Mouse (Mus musculus) heart, postnatal 0 days (tissue): ENCODE data around the gene Armcx4.

Experiments used
- CTCF ChIP-seq: IDR thresholded peaks from 2 replicates; pipeline ENCODE4 v1.5.1; 2016; ENCODE audit warnings: antibody characterized with exemption, control low read depth, low read depth
- EP300 ChIP-seq: IDR thresholded peaks from 2 replicates; pipeline ENCODE4 v1.6.1; 2016; ENCODE audit warnings: antibody characterized with exemption, low read depth

- no peak for TF ChIP-seq CTCF
- no peak for TF ChIP-seq EP300
Measured at GRCm38 (mm10) chrX:134716863-134717262, 30.5 kb downstream of the Armcx4 start.
